Mouse (Mus musculus) 3134 (cell line): ENCODE measurements around the gene Hsph1.

Experiments used
- DNase-seq: peaks from one replicate; pipeline ENCODE4 v3.0.0-alpha.2; 2011; ENCODE audit warnings: low spot score; ENCODE audit not compliant: insufficient read length; ENCODE audit errors: extremely low read depth

The Hsph1 gene

DNA sequence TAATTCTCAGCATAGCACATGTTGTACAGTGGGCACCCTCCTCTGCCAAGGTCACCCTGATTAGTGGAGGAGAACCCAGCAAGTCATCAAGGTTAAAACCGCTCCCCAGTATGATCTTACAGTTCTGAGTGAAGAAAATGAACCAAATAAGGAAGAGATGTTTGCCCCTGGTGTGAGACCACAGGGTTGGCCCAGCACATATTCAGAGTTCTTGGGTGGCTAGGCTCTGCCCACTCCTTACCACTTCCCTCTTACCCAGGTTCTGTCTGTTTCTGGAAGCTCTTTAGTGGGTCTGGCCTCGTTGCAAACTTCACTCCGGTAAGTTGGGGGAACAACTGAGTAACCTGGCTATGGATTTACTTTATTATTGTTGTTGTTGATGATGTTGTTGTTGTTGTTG lies 42.0 kb downstream of the Hsph1 start:
- DNase-seq: no peak

DNA sequence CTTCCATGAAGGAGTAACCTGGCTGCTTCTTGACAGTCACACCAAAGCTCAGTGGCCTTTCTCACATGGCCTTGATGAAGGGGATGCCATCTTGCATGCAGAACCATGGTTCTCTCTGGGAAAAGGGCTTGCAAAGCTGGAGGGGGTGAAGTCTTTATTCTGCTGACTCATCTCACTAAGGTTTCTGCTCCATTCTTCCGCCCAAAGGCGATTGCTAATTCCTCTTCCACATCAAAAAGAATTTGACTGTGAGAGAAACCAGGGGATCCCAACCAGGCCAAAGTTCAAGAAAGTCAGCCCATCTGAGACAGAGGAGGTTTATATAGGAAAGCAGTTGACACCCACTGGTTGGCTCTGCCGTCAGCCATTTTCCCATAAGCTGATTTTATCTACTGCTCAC lies 46.2 kb downstream of the Hsph1 start:
- no peak for DNase-seq

DNA sequence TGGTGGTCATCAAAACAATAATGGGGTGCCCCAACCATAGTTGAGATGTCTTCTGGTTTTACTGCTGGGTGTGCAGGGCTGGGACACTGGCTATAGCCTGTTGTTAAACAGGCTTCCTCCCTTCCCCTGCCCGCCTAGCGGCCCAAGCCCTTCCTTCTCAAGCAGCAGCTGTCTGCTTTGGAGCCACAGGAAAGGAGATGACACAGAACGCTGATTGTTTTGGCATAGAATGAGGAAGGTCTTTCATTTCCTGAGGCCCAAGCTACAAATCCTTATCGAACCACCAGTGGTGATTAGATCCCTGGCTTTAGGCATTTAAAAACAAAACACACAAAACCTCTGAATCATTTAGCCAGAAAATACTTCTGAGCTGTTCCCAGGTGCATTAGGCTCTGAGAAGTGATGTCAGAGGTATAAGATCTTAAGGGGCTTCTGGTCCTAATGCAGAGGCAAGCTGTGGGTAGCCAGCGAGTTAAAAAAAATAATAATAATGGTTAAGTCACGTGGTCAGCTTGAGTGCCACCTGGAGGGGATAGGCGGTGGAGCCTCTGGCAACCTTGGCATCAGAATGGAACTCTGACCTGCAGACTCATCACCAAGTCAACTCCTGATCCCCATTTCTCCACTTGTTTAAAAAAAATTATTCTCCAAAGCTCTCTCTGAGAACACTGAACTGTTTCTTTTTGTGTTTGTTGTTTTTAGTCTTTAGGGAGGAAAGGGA lies 47.2 kb downstream of the Hsph1 start:
- no peak for DNase-seq

- no peak for DNase-seq
These were observed 48.8 kb downstream of the Hsph1 start for GRCm38 (mm10) chr5:149587327-149587895.

DNA sequence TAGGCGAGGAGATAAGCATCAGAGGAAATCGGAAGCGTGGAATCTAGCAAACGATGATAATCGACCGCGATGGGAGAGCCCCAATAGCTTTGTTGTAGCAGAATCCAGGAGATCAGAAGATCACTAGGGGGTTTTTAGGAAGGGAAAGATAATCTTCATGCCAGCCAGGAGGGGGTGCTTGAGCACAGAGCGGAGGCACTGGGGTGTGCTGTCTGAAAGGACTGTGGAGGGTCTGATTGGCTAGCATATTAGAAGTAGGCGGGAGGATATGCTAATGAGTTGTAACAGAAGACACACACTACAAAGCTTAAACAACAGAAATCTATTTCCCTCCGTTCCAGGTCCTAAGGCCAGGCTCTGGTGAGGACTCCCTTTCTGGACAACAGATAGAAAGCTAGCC lies 50.3 kb downstream of the Hsph1 start:
- DNase-seq: no peak

DNA sequence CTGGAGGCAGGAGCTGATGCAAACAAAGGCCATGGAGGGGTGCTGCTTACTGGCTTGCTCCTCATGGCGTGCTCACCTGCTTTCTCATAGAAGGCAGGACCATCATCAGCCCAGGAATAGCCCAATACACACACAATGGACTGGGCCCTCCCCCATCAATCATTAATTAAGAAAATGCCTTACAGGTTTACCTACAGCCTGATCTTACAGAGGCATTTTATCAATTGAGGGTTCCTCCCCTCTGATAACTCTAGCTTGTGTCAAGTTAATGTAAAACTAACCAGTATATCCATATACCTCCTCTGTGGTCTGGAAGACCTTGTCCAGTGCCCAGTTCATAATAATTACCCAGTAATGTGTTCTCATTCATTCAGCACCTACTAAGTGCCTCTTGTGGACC lies 50.9 kb downstream of the Hsph1 start:
- DNase-seq: no peak

DNA sequence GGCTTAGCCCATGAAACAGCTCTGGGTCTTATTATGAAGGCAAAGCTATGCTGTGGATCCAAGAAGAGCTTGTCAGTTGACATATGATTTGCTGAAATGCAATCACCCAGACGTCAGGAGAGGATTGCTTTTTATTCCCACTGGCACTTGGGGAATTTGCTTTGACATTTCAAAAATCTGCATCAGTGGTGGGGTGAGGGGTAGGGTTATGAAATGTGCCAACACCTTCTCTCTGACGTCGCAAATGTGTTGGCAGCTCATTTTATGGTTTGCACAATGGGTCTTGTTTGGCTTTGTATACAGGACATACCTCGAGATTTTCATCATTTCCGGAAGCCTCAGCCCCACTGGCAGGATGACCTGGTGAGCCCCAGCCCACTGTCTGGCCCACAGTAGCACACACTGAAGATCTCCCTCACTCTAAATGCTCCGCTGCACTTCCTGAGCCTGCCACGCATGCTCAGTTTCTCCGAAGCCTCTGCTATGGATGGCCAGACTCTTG lies 52.0 kb downstream of the Hsph1 start:
- no peak for DNase-seq

DNA sequence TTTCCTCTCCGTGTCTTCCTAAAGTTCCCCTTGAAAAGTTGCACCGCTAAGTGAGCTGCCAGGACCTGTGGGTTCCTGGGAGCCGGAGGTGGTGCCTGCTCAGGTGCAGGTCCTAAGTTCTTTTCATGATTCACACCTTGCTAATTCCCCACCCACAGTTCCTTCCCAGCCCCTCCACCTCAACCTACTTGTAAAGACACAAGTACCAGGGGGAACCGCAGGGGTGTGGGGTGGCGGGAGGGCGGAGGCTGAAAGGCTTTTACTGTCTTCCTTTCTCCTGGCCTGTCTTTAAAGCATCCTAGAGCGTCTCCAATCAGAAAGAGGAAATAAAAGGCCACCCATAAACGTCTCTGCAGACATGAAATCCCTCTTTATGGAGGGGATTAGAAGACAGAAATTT lies 52.7 kb downstream of the Hsph1 start:
- no peak for DNase-seq

DNA sequence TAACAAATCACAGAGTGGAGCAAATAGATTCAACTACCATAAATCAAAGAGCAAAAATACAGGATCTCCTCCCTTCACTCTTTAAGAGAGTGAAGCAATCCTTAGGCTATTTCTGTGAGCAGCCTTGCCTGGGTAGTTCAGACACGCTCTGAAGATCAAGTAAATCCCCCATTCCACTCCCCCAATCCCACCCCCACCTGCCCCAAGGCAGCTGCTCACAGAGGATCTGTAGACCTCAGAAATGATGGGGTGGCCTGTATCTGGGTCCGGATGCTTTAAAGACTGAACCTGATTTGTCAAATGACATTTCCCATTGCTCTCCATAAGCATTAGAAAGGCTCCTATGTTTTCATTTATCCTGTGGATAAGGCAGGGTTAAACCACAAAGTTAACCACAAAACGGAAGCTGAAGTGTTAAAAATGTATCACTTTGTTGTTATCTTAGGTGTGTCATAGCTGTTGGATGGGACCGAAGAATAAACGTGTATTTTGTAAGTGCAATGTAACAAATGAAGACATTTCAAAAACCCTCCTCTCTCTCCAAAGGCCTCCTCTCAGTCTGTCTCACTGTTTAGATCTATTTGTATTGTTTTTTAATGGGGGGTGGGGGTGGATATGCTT lies 53.4 kb downstream of the Hsph1 start:
- DNase-seq: no peak

DNA sequence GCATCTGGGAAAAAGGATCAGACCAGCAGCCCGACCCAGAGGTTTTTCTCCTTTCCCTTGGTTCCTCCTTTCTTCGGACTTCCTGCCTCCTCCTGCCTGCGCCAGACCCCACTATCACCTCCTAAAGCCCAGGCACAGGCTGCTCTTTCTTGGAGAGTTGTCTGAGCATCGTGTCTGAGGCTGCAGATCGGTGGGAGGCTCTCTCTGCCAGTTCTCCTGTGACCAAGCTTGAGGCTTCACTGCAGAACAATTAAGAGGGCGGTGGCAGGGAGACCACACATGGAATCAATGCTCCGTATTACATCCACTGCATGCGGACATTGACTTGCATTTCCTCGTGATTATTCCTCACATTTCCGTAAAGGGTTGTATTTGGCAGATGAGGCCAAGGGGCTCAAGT lies 58.7 kb downstream of the Hsph1 start:
- DNase-seq: no peak

DNA sequence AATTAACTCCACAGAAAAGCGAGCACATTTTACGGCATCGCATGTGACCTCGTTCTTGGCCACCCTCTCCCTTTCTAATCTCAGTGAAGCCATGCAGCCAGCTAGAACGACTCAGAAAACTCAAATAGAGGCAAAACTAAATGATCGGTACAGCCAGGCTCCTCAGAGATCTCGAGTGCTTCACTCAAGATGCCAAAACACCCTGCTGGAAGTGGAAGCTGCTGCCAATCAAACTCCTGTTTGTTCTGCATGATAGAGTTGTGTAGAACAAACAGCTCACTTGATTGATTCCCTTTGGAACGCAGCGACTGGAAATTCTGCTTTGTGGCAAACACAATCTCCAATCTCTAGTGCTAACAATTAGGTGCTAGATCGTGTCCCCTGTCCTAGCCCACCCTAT lies 59.2 kb downstream of the Hsph1 start:
- DNase-seq: no peak

DNA sequence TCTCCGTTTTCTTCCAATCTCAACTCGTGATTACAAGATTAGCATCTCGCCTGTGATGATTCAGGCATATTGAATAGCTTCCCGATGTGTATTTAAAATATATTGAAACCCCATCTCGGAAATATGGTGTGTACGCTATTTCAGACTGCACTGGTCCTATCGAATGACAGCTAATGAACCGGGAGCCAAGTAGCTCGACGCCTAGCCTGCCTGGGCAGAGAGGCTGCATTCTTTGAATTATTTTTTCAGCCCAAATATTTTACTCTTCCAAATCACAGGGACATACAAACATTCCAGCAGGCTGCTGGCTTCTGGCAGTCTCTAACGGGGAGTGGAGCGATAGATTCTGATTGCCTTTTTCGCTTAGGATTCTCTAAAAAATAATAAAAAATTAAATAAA lies 67.2 kb downstream of the Hsph1 start:
- no peak for DNase-seq

GRCm38 (mm10) chr5:149566957-149567356 lies 69.2 kb downstream of the Hsph1 start:
- no peak for DNase-seq

- no peak for DNase-seq
These were observed 70.2 kb downstream of the Hsph1 start for GRCm38 (mm10) chr5:149566026-149566425.
